Mouse (Mus musculus): ENCODE data around the gene Lix1l. TPM values are rescaled to one million over a fixed set of nuclear protein-coding genes. Genes with fewer than 3 reads are reported as not detected.

Gene Lix1l
- polyA plus RNA-seq, 1 experiment from 2014 or later, result 6.9 TPM

DNA sequence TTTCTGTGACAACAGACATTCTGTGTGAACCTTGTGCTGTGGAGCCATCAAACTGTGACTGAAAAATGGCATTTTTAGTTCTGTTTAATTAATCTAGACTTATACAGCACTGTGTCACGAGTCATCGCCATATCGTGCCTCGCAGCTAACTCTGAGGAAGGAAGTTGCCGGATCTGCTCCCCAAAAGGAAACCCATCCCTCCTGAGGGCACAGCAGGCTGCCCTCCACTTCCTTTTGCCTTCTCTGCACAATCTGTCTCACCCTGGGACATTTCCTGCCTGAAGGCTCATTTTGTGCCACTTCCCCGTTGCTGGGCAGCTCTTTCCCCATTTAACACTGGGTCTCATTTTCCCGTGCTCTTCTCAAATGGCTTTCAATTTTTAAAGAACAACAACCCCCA is 36.3 kb upstream of the Lix1l start:
- peak; percentile 47 for ATAC-seq (ENCODE audit: low FRiP score, low TSS enrichment)
- Histone ChIP-seq H3K4me1 (ENCODE audit: insufficient read depth, low read length) (peaks cover 42% of the 10 kb centered on the region), H3K27ac (ENCODE audit: low read length) (peak overlapping the region; percentile 86), H3K4me2 (replicated peaks; ENCODE audit: low read depth, low read length) (peak overlapping the region; percentile 36), H3K36me3 (ENCODE audit: insufficient read depth, low read length) (peaks cover 18% of the 10 kb centered on the region), H3K9me3 (ENCODE audit: low read length) (no peaks in the 10 kb centered on the region), H3K27me3 (ENCODE audit: insufficient read depth, low read length) (no peaks in the 10 kb centered on the region), H3K9ac (replicated peaks; ENCODE audit: low read length) (peak overlapping the region; percentile 33; the same call in 1 of the 2 replicates), H3K4me3 (ENCODE audit: low read length) (no peak overlapping the region; the same call in 1 of the 2 replicates)
- WGBS, result 14% methylated on average over 7 of the region's 7 CpGs

DNA sequence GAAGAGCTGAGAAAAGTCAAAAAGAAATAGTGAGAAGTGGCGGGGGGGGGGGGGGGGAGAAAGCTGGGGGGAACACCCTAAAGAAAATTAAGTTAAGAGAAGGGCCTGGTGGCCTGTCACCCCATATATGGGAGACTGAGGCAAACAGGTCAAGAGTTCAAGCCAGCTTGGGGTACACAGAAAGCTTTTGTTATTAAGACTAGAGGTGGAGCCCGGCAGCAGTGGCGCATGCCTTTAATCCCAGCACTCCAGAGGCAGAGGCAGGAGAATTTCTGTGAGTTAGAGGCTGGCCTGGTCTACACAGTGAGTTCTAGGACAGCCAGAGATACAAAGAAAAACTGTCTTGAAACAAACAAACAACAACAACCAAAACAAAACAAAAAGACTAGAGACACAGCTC is 35.8 kb upstream of the Lix1l start:
- Histone ChIP-seq H3K36me3 (ENCODE audit: insufficient read depth, low read length) (peaks cover 14% of the 10 kb centered on the region), H3K27me3 (ENCODE audit: insufficient read depth, low read length) (no peaks in the 10 kb centered on the region), H3K9ac (replicated peaks; ENCODE audit: low read length) (no peak overlapping the region), H3K9me3 (ENCODE audit: low read length) (no peaks in the 10 kb centered on the region), H3K27ac (ENCODE audit: low read length) (peak overlapping the region; percentile 86), H3K4me2 (replicated peaks; ENCODE audit: low read depth, low read length) (0 out of 2 replicates have a peak overlapping the region, but pooled peaks have one; percentile 36), H3K4me3 (ENCODE audit: low read length) (no peak overlapping the region), H3K4me1 (ENCODE audit: insufficient read depth, low read length) (peaks cover 37% of the 10 kb centered on the region)
- WGBS, result 98% methylated on average over 2 of the region's 3 CpGs
- ATAC-seq (ENCODE audit: low FRiP score, low TSS enrichment), result no peak

DNA sequence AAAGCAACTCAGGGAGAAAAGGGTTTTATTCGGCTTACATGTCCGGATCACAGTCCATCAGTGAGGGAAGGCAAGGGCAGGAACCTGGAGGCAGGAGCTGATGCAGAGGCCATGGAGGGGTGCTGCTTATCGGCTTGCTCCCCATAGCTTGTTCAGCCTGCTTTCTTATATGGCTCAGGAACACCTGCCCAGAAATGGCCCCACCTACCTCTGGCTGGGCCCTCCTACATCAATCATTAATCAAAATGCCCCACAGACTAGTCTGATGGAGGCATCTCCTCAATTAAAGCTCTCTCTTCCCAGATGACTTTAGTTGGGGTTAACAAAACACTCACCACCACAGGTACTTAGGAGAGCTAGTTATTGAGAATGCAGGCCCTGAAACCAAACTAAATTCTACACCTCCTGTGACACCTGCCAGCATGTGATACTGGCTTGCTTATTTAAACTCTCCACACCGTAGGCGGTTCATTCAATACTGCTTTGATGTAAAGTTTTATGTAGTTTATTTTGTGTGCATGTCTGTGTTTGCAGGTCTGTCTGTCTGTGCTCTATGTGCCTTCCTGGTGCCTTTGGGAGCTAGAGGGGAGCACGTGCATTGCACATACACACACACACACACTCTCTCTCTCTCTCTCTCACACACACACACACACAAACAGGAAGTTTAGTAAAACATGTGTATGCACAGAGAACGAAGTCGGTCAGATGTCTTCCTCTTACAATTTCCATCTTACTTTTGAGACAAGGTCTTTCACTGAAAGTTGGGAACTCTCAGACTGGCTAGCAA is 34.1 kb upstream of the Lix1l start:
- no peaks in the 10 kb centered on the region for H3K27me3 ChIP-seq (ENCODE audit: insufficient read depth, low read length)
- 0 out of 2 replicates have a peak overlapping the region, but pooled peaks have one; percentile 29 for H3K27ac ChIP-seq (ENCODE audit: low read length)
- 70% methylated on average over 8 of the region's 8 CpGs for WGBS
- no peak for ATAC-seq (ENCODE audit: low FRiP score, low TSS enrichment)
- no peak overlapping the region for H3K4me3 ChIP-seq (ENCODE audit: low read length)
- H3K9ac ChIP-seq (replicated peaks; ENCODE audit: low read length), result no peak overlapping the region
- no peak overlapping the region for H3K4me2 ChIP-seq (replicated peaks; ENCODE audit: low read depth, low read length)
- no peaks in the 10 kb centered on the region for H3K36me3 ChIP-seq (ENCODE audit: insufficient read depth, low read length)
- no peaks in the 10 kb centered on the region for H3K9me3 ChIP-seq (ENCODE audit: low read length)
- H3K4me1 ChIP-seq (ENCODE audit: insufficient read depth, low read length), result peaks cover 25% of the 10 kb centered on the region

DNA sequence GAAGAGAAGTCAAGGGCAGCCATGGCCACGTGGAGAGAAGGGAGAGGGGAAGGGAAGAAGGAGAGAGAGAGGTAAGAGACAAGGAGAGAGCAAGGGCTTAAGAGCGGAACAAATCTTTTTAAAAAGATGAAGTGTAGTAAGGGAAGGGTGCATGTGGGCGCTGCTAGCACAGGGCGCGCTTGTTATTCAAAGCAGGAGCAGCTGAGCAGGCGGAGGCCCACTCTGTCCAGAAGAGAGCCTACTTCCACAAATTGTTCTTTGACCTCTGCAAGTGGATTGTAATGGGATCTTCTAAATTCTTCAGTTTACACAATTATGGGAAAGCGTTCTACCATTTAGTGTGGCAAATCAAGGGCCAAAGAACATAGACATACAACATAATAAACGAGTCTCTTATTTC is 32.3 kb upstream of the Lix1l start:
- no peak overlapping the region for H3K4me2 ChIP-seq (replicated peaks; ENCODE audit: low read depth, low read length)
- no peak overlapping the region for H3K9ac ChIP-seq (replicated peaks; ENCODE audit: low read length)
- H3K4me1 ChIP-seq (ENCODE audit: insufficient read depth, low read length), result peaks cover 22% of the 10 kb centered on the region
- peak overlapping the region; percentile 15; the same call in 1 of the 2 replicates for H3K27ac ChIP-seq (ENCODE audit: low read length)
- no peak overlapping the region for H3K4me3 ChIP-seq (ENCODE audit: low read length)
- no peaks in the 10 kb centered on the region for H3K9me3 ChIP-seq (ENCODE audit: low read length)
- H3K36me3 ChIP-seq (ENCODE audit: insufficient read depth, low read length), result no peaks in the 10 kb centered on the region
- no peaks in the 10 kb centered on the region for H3K27me3 ChIP-seq (ENCODE audit: insufficient read depth, low read length)
- no peak for ATAC-seq (ENCODE audit: low FRiP score, low TSS enrichment)
- WGBS, result 71% methylated on average over 8 of the region's 8 CpGs

DNA sequence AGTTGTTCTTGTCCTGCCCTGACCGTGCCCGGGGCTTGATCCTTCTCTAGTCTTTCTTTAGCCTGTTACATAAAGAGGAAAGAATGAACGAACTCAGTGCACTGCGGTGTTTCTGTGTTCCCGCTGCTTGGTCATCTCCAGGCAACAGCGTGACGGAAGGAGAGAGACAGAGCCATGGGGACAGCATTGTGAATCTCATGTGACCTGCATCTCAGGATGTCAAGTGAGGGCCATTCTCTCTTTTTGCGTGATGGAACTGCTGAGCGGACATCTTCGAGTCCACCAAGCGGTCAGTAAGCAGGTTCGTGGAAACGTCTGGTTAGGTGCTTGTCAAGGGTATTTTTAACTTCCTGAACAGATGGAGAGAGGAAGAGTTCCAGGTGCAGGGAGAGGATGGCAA is 31.4 kb upstream of the Lix1l start:
- no peak overlapping the region for H3K4me2 ChIP-seq (replicated peaks; ENCODE audit: low read depth, low read length)
- H3K4me3 ChIP-seq (ENCODE audit: low read length), result no peak overlapping the region
- H3K27ac ChIP-seq (ENCODE audit: low read length), result no peak overlapping the region
- WGBS, result 91% methylated on average over 13 of the region's 13 CpGs
- no peaks in the 10 kb centered on the region for H3K36me3 ChIP-seq (ENCODE audit: insufficient read depth, low read length)
- H3K9ac ChIP-seq (replicated peaks; ENCODE audit: low read length), result no peak overlapping the region
- ATAC-seq (ENCODE audit: low FRiP score, low TSS enrichment), result no peak
- no peaks in the 10 kb centered on the region for H3K9me3 ChIP-seq (ENCODE audit: low read length)
- H3K27me3 ChIP-seq (ENCODE audit: insufficient read depth, low read length), result no peaks in the 10 kb centered on the region
- peaks cover 15% of the 10 kb centered on the region for H3K4me1 ChIP-seq (ENCODE audit: insufficient read depth, low read length)

DNA sequence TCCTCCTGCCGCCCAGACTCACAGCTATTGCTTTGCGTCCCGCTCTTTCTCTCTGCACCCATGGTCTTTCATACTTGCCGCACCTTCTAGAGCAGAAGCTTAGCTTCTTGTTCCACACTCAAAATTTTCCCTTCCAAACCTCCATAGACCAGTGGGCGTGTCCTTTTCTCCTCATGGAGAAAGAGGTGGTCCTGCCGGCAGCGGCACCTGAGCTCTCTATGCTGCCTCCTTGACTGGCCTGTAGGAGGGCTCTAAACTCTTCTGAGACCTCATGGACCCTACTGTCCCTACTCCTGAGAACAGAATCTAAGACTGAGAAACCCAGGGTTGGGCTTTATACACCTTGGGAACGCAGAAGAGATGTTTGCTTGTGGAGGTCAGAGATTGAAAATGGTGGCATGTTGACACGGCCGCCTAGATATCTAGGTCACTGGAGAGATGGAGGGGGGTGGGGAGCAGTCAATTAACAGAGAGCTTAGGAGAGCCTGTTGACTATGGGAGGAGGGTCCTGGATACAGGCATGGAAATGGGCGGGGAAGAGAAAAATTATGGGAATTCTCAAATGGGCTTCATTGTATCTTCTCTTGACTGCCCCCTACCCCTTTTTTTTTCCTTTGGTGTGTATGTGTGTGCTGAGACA is 30.9 kb upstream of the Lix1l start:
- no peak for ATAC-seq (ENCODE audit: low FRiP score, low TSS enrichment)
- Histone ChIP-seq H3K27ac (ENCODE audit: low read length) (peak overlapping the region; percentile 63; the same call in 1 of the 2 replicates), H3K4me1 (ENCODE audit: insufficient read depth, low read length) (peaks cover 11% of the 10 kb centered on the region)

DNA sequence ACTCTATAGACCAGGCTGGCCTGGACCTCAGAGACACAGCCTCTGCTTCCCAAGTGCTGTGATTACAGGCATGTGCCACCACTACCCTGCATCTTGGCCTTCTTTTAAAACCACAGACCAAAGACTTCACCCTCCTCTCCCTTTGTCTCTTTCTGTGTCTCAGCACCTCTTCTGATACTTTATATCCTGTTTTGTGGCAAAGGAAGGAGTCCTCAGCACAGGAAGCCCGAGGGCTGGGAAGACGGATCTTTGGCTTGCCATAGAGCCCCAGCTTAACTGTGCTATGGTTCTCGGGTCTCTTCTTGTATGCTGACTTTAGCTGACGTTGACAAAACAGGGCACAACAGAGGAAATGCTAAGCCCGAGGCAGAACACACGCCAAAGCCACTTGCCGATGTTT is 30.3 kb upstream of the Lix1l start:
- Histone ChIP-seq H3K4me2 (replicated peaks; ENCODE audit: low read depth, low read length) (no peak overlapping the region), H3K36me3 (ENCODE audit: insufficient read depth, low read length) (no peaks in the 10 kb centered on the region), H3K4me1 (ENCODE audit: insufficient read depth, low read length) (peaks cover 14% of the 10 kb centered on the region), H3K9me3 (ENCODE audit: low read length) (no peaks in the 10 kb centered on the region), H3K27ac (ENCODE audit: low read length) (peak overlapping the region; percentile 63), H3K4me3 (ENCODE audit: low read length) (no peak overlapping the region), H3K9ac (replicated peaks; ENCODE audit: low read length) (no peak overlapping the region; the same call in 1 of the 2 replicates), H3K27me3 (ENCODE audit: insufficient read depth, low read length) (no peaks in the 10 kb centered on the region)
- 64% methylated on average over 7 of the region's 7 CpGs for WGBS
- no peak for ATAC-seq (ENCODE audit: low FRiP score, low TSS enrichment)

More for the DNA sequence above, 30.9 kb upstream of the Lix1l start:
- Histone ChIP-seq H3K27me3 (ENCODE audit: insufficient read depth, low read length) (no peaks in the 10 kb centered on the region), H3K4me2 (replicated peaks; ENCODE audit: low read depth, low read length) (no peak overlapping the region), H3K9ac (replicated peaks; ENCODE audit: low read length) (no peak overlapping the region), H3K9me3 (ENCODE audit: low read length) (no peaks in the 10 kb centered on the region), H3K4me3 (ENCODE audit: low read length) (no peak overlapping the region), H3K36me3 (ENCODE audit: insufficient read depth, low read length) (no peaks in the 10 kb centered on the region)
- WGBS, result 89% methylated on average over 11 of the region's 11 CpGs

DNA sequence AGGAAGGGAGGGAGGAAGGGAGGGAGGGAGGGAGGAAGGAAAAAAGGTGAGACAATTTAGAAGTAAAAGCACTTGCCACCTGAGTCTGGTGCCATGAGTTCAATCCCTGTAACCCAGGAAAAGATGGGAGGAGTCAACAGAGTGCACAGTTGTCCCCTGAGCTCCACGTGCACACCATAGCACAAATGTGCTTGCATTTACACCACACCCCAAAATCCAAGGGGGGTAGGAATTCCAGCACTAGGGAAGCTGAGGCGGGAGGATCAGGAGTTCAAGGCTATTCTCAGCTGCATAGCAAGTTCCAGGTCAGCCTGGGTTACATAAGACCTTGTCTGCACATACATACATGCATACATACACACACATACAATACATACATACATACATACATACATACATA is 29.6 kb upstream of the Lix1l start:
- H3K27ac ChIP-seq (ENCODE audit: low read length), result peak overlapping the region; percentile 53; the same call in 1 of the 2 replicates

DNA sequence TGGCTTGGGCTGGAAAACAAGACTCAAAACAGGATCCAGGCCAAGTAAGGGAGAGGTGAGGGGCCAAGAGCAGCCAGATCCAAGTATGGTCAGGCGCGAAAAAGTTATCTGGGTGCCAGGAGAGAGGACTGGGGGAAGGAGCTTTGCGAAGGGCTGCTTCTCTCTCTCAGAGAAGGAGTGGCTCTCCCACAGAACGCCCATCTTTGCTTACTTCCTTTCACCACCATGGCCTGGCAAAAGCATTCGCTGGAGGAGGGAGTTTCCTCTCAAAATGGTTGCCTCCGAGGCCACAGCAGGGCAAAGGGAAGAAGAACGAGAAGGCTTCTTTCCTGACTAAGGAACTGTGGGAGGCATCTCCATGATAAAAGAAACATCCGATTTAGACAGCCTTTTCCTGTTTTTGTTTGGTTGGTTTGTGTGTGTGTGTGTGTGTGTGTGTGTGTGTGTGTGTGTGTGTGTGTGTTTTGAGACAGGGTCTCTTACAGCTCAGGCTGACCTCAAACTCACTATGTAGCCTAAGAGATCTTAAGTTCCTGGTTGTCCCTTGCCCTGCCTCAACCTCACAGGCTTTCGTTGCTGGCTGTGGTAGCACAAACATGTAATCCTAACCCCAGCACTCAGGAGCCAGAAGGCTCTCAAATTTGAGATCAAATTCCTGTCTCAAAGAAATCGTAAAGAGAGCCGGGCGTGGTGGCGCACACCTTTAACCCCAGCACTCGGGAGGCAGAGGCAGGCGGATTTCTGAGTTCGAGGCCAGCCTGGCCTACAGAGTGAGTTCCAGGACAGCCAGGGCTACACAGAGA is 28.9 kb upstream of the Lix1l start:
- Histone ChIP-seq H3K4me3 (ENCODE audit: low read length) (no peak overlapping the region), H3K27ac (ENCODE audit: low read length) (peak overlapping the region; percentile 53), H3K27me3 (ENCODE audit: insufficient read depth, low read length) (no peaks in the 10 kb centered on the region), H3K9ac (replicated peaks; ENCODE audit: low read length) (no peak overlapping the region), H3K4me2 (replicated peaks; ENCODE audit: low read depth, low read length) (no peak overlapping the region), H3K9me3 (ENCODE audit: low read length) (no peaks in the 10 kb centered on the region), H3K36me3 (ENCODE audit: insufficient read depth, low read length) (no peaks in the 10 kb centered on the region), H3K4me1 (ENCODE audit: insufficient read depth, low read length) (peaks cover 18% of the 10 kb centered on the region)
- ATAC-seq (ENCODE audit: low FRiP score, low TSS enrichment), result no peak
- WGBS, result 70% methylated on average over 16 of the region's 16 CpGs

More for the DNA sequence above, 29.6 kb upstream of the Lix1l start:
- peaks cover 20% of the 10 kb centered on the region for H3K4me1 ChIP-seq (ENCODE audit: insufficient read depth, low read length)
- no peak overlapping the region for H3K4me3 ChIP-seq (ENCODE audit: low read length)
- ATAC-seq (ENCODE audit: low FRiP score, low TSS enrichment), result no peak
- H3K27me3 ChIP-seq (ENCODE audit: insufficient read depth, low read length), result no peaks in the 10 kb centered on the region
- no peaks in the 10 kb centered on the region for H3K36me3 ChIP-seq (ENCODE audit: insufficient read depth, low read length)
- no peak overlapping the region for H3K4me2 ChIP-seq (replicated peaks; ENCODE audit: low read depth, low read length)
- 76% methylated on average over 2 of the region's 2 CpGs for WGBS
- no peaks in the 10 kb centered on the region for H3K9me3 ChIP-seq (ENCODE audit: low read length)
- H3K9ac ChIP-seq (replicated peaks; ENCODE audit: low read length), result no peak overlapping the region

Measured in kidney, embryonic 16.5 days (tissue).